Mouse (Mus musculus): ENCODE measurements around the gene Hist1h2bb. TPM values are rescaled to one million over a fixed set of nuclear protein-coding genes. Genes with fewer than 3 reads are reported as not detected.
"Not testable (repeated sequence)": the region's sequence is repeated elsewhere in the genome, so short reads cannot be mapped to it uniquely, and the experiment has no call there.

The Hist1h2bb gene
- polyA plus RNA-seq, 1 experiment from 2014 or later = 2.4 TPM

DNA sequence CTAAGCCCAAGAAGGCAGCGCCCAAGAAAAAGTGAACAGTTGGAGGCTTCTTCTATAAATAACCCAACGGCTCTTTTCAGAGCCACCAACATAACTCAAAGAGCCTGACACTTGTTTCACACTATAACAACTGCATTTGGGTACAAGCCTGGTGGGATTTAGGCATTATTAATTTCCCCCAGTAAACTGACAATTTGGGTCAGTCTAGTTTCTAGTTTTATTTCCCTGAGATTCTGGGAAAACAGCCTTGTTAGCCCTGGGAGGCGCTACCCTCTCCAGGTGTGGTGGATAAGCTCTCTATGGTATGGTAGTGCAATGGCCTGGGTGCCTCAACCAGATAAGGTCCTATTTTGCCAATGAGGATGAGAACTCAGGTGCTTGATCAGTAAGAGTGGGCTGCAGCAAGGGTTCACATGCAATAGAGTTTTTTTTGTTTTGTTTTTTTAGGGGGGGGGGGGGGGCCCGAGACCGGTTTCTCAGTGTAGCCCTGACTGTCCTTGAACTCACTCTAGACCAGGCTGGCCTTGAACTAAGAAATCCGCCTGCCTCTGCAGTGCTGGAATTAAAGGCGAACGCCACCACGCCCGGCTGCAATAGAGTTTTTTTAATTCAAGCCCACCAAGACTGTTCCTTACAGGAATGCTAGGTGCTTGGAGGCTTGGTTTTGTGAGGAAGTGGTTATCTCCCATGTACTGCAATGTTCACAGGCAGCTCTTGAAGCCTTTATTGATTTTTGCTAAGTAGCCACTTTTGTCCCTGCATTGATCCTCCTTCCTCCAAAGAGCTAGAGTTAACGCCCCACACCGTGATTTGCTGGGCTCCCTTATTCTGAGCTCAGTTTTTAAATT lies 18.0 kb downstream of the Hist1h2bb start:
- Histone ChIP-seq H3K4me1 (ENCODE audit: control insufficient read depth, insufficient read depth, low read length) (no peaks in the 10 kb centered on the region; the same call in 1 of the 2 replicates), H3K4me3 (ENCODE audit: low read depth, low read length) (peak overlapping the region; percentile 50), H3K27me3 (ENCODE audit: control insufficient read depth, insufficient read depth, low read length) (no peaks in the 10 kb centered on the region), H3K27ac (ENCODE audit: low read depth, low read length) (peak overlapping the region; percentile 88), H3K4me2 (ENCODE audit: low read depth) (peak overlapping the region; percentile 70), H3K36me3 (ENCODE audit: control insufficient read depth, insufficient read depth, low read length) (no peaks in the 10 kb centered on the region), H3K9ac (ENCODE audit: low read length) (peak overlapping the region; percentile 71), H3K9me3 (ENCODE audit: control insufficient read depth, low read length) (no peaks in the 10 kb centered on the region)
- WGBS = 34% methylated on average over 12 of the region's 12 CpGs
- DNase-seq (ENCODE audit: low spot score) (no peak), ATAC-seq (ENCODE audit: insufficient read depth, low FRiP score, low TSS enrichment) (no peak)

DNA sequence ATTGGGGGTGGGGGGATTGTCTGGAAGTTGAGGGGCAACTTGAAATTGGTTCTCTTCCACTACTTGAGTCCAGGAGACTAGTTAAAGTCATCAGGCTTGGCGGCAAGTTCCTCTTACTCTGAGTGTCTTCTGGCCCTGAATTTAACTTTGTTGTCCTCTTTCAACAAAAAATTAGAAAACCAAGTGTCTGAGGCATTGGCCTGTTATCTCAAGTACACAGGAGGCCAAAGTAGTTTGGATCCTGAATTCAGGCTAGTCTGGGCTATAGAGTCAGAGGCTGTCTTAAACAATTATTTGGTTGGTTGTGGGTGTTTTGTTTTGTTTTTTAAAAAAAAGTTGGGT lies 18.6 kb downstream of the Hist1h2bb start:
- Histone ChIP-seq H3K4me3 (ENCODE audit: low read depth, low read length) (no peak overlapping the region), H3K36me3 (ENCODE audit: control insufficient read depth, insufficient read depth, low read length) (no peaks in the 10 kb centered on the region), H3K4me2 (ENCODE audit: low read depth) (no peak overlapping the region), H3K27me3 (ENCODE audit: control insufficient read depth, insufficient read depth, low read length) (no peaks in the 10 kb centered on the region), H3K9me3 (ENCODE audit: control insufficient read depth, low read length) (no peaks in the 10 kb centered on the region), H3K9ac (ENCODE audit: low read length) (no peak overlapping the region), H3K4me1 (ENCODE audit: control insufficient read depth, insufficient read depth, low read length) (no peaks in the 10 kb centered on the region), H3K27ac (ENCODE audit: low read depth, low read length) (no peak overlapping the region)
- WGBS = 83% methylated on average over 1 of the region's 1 CpGs
- DNase-seq (ENCODE audit: low spot score) (no peak), ATAC-seq (ENCODE audit: insufficient read depth, low FRiP score, low TSS enrichment) (no peak)

DNA sequence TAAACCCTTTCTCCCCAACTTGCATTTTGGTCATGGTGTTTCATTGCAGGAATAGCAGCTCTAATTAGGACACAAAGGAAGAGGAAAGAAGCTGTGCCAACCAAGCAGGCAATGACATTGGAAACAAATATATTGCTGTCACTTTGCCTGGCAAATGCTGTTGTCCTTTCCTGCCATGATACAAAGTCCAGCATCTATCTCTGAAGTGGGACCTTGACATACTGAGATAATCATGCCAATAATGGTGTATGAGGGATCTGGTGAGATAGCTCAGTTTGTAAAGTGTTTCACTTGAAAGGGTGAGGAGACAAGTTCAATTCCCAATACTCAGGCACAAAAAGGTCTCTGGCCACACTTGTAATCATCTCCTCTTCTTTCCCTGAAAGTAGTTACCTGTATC lies 20.2 kb downstream of the Hist1h2bb start:
- DNase-seq (ENCODE audit: low spot score) (no peak), ATAC-seq (ENCODE audit: insufficient read depth, low FRiP score, low TSS enrichment) (no peak)
- Histone ChIP-seq H3K9ac (ENCODE audit: low read length) (no peak overlapping the region), H3K4me3 (ENCODE audit: low read depth, low read length) (no peak overlapping the region), H3K27ac (ENCODE audit: low read depth, low read length) (no peak overlapping the region), H3K4me2 (ENCODE audit: low read depth) (no peak overlapping the region), H3K36me3 (ENCODE audit: control insufficient read depth, insufficient read depth, low read length) (no peaks in the 10 kb centered on the region), H3K27me3 (ENCODE audit: control insufficient read depth, insufficient read depth, low read length) (no peaks in the 10 kb centered on the region), H3K9me3 (ENCODE audit: control insufficient read depth, low read length) (no peaks in the 10 kb centered on the region), H3K4me1 (ENCODE audit: control insufficient read depth, insufficient read depth, low read length) (no peaks in the 10 kb centered on the region)

DNA sequence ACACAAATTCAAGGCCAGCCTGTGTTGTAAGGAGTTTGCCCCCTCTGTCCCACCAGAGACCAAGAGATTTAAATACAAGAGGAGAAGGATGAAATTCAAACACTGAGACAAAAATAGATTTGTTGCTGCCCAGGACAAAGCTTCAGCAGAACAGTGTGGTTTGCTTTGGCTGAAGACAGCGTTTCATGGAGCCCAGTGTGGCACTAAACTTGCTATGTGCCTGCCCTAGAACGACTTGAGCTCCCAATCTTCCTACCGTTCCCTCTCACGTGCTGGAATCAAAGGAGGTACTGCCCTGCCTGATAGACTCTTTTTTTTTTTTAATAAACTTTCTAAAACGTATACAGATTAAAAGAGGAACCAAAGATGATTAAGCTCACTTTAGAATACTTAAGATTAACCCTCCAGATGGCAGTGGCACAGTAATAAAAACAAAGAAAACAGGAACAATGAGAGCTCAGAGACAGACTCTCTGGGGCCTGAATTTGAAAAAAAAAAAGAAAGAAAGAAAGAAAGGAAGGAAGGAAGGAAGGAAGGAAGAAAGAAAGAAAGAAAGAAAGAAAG lies 22.4 kb downstream of the Hist1h2bb start:
- Histone ChIP-seq H3K9me3 (ENCODE audit: control insufficient read depth, low read length) (no peaks in the 10 kb centered on the region), H3K4me3 (ENCODE audit: low read depth, low read length) (no peak overlapping the region), H3K4me2 (ENCODE audit: low read depth) (no peak overlapping the region), H3K27me3 (ENCODE audit: control insufficient read depth, insufficient read depth, low read length) (no peaks in the 10 kb centered on the region), H3K27ac (ENCODE audit: low read depth, low read length) (no peak overlapping the region), H3K4me1 (ENCODE audit: control insufficient read depth, insufficient read depth, low read length) (no peaks in the 10 kb centered on the region), H3K9ac (ENCODE audit: low read length) (no peak overlapping the region), H3K36me3 (ENCODE audit: control insufficient read depth, insufficient read depth, low read length) (no peaks in the 10 kb centered on the region)
- ATAC-seq (ENCODE audit: insufficient read depth, low FRiP score, low TSS enrichment) (no peak), DNase-seq (ENCODE audit: low spot score) (no peak)
- WGBS = 46% methylated on average over 5 of the region's 5 CpGs

- not testable (repeated sequence) for H3K4me2 ChIP-seq (ENCODE audit: low read depth); H3K27me3 ChIP-seq (ENCODE audit: control insufficient read depth, insufficient read depth, low read length); H3K4me1 ChIP-seq (ENCODE audit: control insufficient read depth, insufficient read depth, low read length); H3K4me3 ChIP-seq (ENCODE audit: low read depth, low read length); H3K36me3 ChIP-seq (ENCODE audit: control insufficient read depth, insufficient read depth, low read length); H3K9ac ChIP-seq (ENCODE audit: low read length); H3K27ac ChIP-seq (ENCODE audit: low read depth, low read length); H3K9me3 ChIP-seq (ENCODE audit: control insufficient read depth, low read length); DNase-seq (ENCODE audit: low spot score); ATAC-seq (ENCODE audit: insufficient read depth, low FRiP score, low TSS enrichment)
- WGBS = 86% methylated on average over 2 of the region's 2 CpGs
These were observed 23.1 kb downstream of the Hist1h2bb start, which contains the start of gene Trim38 for GRCm38 (mm10) chr13:23769613-23770012. Gene Trim38, plus strand, starts transcription at chr13:23769913.

- Histone ChIP-seq H3K4me3 (ENCODE audit: low read depth, low read length) (no peak overlapping the region), H3K36me3 (ENCODE audit: control insufficient read depth, insufficient read depth, low read length) (no peaks in the 10 kb centered on the region), H3K9me3 (ENCODE audit: control insufficient read depth, low read length) (no peaks in the 10 kb centered on the region), H3K27me3 (ENCODE audit: control insufficient read depth, insufficient read depth, low read length) (no peaks in the 10 kb centered on the region), H3K27ac (ENCODE audit: low read depth, low read length) (no peak overlapping the region), H3K9ac (ENCODE audit: low read length) (no peak overlapping the region), H3K4me2 (ENCODE audit: low read depth) (peak overlapping the region; percentile 7; the same call in 1 of the 2 replicates), H3K4me1 (ENCODE audit: control insufficient read depth, insufficient read depth, low read length) (no peaks in the 10 kb centered on the region)
- 32% methylated on average over 21 of the region's 21 CpGs for WGBS
- peak; percentile 67 for DNase-seq (ENCODE audit: low spot score)
- peak; percentile 85 for ATAC-seq (ENCODE audit: insufficient read depth, low FRiP score, low TSS enrichment)
These were observed 26.2 kb downstream of the Hist1h2bb start for GRCm38 (mm10) chr13:23772561-23773313.

GRCm38 (mm10) chr13:23778339-23778738 lies 31.8 kb downstream of the Hist1h2bb start:
- H3K4me1 ChIP-seq (ENCODE audit: control insufficient read depth, insufficient read depth, low read length) = no peaks in the 10 kb centered on the region
- ATAC-seq (ENCODE audit: insufficient read depth, low FRiP score, low TSS enrichment) (no peak), DNase-seq (ENCODE audit: low spot score) (no peak)
- no peaks in the 10 kb centered on the region for H3K36me3 ChIP-seq (ENCODE audit: control insufficient read depth, insufficient read depth, low read length)
- H3K27ac ChIP-seq (ENCODE audit: low read depth, low read length) = no peak overlapping the region
- no peak overlapping the region for H3K4me2 ChIP-seq (ENCODE audit: low read depth)
- no peaks in the 10 kb centered on the region for H3K27me3 ChIP-seq (ENCODE audit: control insufficient read depth, insufficient read depth, low read length)
- no peaks in the 10 kb centered on the region for H3K9me3 ChIP-seq (ENCODE audit: control insufficient read depth, low read length)
- 94% methylated on average over 7 of the region's 7 CpGs for WGBS
- H3K9ac ChIP-seq (ENCODE audit: low read length) = no peak overlapping the region
- H3K4me3 ChIP-seq (ENCODE audit: low read depth, low read length) = no peak overlapping the region

DNA sequence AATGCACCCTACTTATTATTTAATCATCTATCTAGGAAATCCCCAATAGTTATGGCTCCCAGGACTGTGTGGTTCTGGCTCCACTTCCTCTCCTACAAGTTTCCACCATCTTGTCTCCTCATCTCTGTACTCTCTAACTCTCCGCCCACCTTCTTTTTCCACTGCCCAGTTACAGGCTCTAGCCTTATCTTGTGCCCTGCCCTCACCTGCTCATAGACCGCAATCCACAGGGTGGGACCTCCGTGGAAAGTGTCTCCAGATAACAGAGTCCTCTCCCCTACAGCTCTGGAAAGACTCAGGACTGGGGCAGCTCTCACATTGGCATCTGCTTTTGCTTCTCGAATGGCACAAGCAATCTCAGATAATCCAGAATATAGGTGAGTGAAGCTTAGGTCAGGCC lies 32.5 kb downstream of the Hist1h2bb start:
- no peak for ATAC-seq (ENCODE audit: insufficient read depth, low FRiP score, low TSS enrichment)
- 82% methylated on average over 4 of the region's 4 CpGs for WGBS

More for the DNA sequence above, 32.5 kb downstream of the Hist1h2bb start:
- H3K27me3 ChIP-seq (ENCODE audit: control insufficient read depth, insufficient read depth, low read length) = no peaks in the 10 kb centered on the region
- H3K9me3 ChIP-seq (ENCODE audit: control insufficient read depth, low read length) = no peaks in the 10 kb centered on the region
- no peak overlapping the region for H3K27ac ChIP-seq (ENCODE audit: low read depth, low read length)
- H3K4me1 ChIP-seq (ENCODE audit: control insufficient read depth, insufficient read depth, low read length) = no peaks in the 10 kb centered on the region
- H3K4me2 ChIP-seq (ENCODE audit: low read depth) = no peak overlapping the region
- H3K4me3 ChIP-seq (ENCODE audit: low read depth, low read length) = no peak overlapping the region
- no peak for DNase-seq (ENCODE audit: low spot score)
- no peaks in the 10 kb centered on the region for H3K36me3 ChIP-seq (ENCODE audit: control insufficient read depth, insufficient read depth, low read length)
- no peak overlapping the region for H3K9ac ChIP-seq (ENCODE audit: low read length)
